Mouse (Mus musculus): ENCODE results near the gene Lyplal1. TPM values are rescaled to one million over a fixed set of nuclear protein-coding genes. Genes with fewer than 3 reads are reported as not detected.

The Lyplal1 gene
- 22.8 and 24.5 TPM in 2 replicates for total RNA-seq (2012; rRNA removed)

- Histone ChIP-seq H3K9ac (ENCODE audit: insufficient read depth, low read depth, low read length, poor library complexity, severe bottlenecking) (peak within 1 kb of the TSS; percentile 73), H3K4me3 (ENCODE audit: insufficient read depth in 1 of 2, low read depth in 1 of 2, low read length in 2 of 2, poor library complexity in 1 of 2, severe bottlenecking in 1 of 2) (peak within 1 kb of the TSS; percentile 72 to 96), H3K27ac (ENCODE audit: insufficient read depth, low read depth, low read length, poor library complexity, severe bottlenecking) (no peak within 1 kb of the TSS), H3K4me1 (ENCODE audit: control insufficient read depth in 2 of 2, insufficient read depth in 2 of 2, low read length in 2 of 2, poor library complexity in 1 of 2) (no peaks in the 10 kb centered on the region), H3K9me3 (ENCODE audit: control insufficient read depth, insufficient read depth, low read depth, low read length) (no peaks in the 10 kb centered on the region), H3K36me3 (ENCODE audit: control insufficient read depth, insufficient read depth, low read length, poor library complexity, severe bottlenecking) (no peaks in the 10 kb centered on the region)
- peak; percentile 79 for DNase-seq (ENCODE audit: low read depth, low spot score)
- TF ChIP-seq CHD2 (IDR thresholded peaks at IDR 0.05; ENCODE audit: low read depth, low read length) (no peak), MAFK (IDR thresholded peaks at IDR 0.05; ENCODE audit: insufficient read depth, low read depth, low read length) (0 out of 2 replicates have a peak, but pooled peaks have one; percentile 55)
- in situ Hi-C loops (cut with MboI; ENCODE audit: low sequenced_read_pairs in 2 of 2, unreplicated experiment in 2 of 2), result no loop called here
Observed at GRCm38 (mm10) chr1:186116701-186117488, at the start of gene Lyplal1. Lyplal1 (minus strand) TSS chr1:186117310.

- no peaks in the 10 kb centered on the region for H3K4me1 ChIP-seq (ENCODE audit: control insufficient read depth in 2 of 2, insufficient read depth in 2 of 2, low read length in 2 of 2, poor library complexity in 1 of 2)
- no peaks in the 10 kb centered on the region for H3K9me3 ChIP-seq (ENCODE audit: control insufficient read depth, insufficient read depth, low read depth, low read length)
- H3K36me3 ChIP-seq (ENCODE audit: control insufficient read depth, insufficient read depth, low read length, poor library complexity, severe bottlenecking), result no peaks in the 10 kb centered on the region
- no peak overlapping the region for H3K27ac ChIP-seq (ENCODE audit: insufficient read depth, low read depth, low read length, poor library complexity, severe bottlenecking)
- H3K9ac ChIP-seq (ENCODE audit: insufficient read depth, low read depth, low read length, poor library complexity, severe bottlenecking), result no peak overlapping the region
- no peak overlapping the region for H3K4me3 ChIP-seq (ENCODE audit: insufficient read depth in 1 of 2, low read depth in 1 of 2, low read length in 2 of 2, poor library complexity in 1 of 2, severe bottlenecking in 1 of 2)
- in situ Hi-C loops (cut with MboI; ENCODE audit: low sequenced_read_pairs in 2 of 2, unreplicated experiment in 2 of 2), result no loop called here
- no peak for DNase-seq (ENCODE audit: low read depth, low spot score)
- no peak for TF ChIP-seq ZNF384 (IDR thresholded peaks at IDR 0.05; ENCODE audit: low read depth, low read length)
- TF ChIP-seq MAFK (IDR thresholded peaks at IDR 0.05; ENCODE audit: insufficient read depth, low read depth, low read length), result no peak
- no peak for TF ChIP-seq ZC3H11A (IDR thresholded peaks at IDR 0.05; ENCODE audit: borderline replicate concordance, low read depth, low read length)
- TF ChIP-seq HCFC1 (IDR thresholded peaks at IDR 0.05; ENCODE audit: borderline replicate concordance, insufficient read depth, low read length), result no peak
- no peak for TF ChIP-seq CHD2 (IDR thresholded peaks at IDR 0.05; ENCODE audit: low read depth, low read length)
Observed at GRCm38 (mm10) chr1:186163616-186164015, 46.5 kb upstream of the Lyplal1 start.

GRCm38 (mm10) chr1:186163206-186163605 is 46.1 kb upstream of the Lyplal1 start:
- in situ Hi-C loops (cut with MboI; ENCODE audit: low sequenced_read_pairs in 2 of 2, unreplicated experiment in 2 of 2), result no loop called here
- Histone ChIP-seq H3K27ac (ENCODE audit: insufficient read depth, low read depth, low read length, poor library complexity, severe bottlenecking) (no peak overlapping the region), H3K4me3 (ENCODE audit: insufficient read depth in 1 of 2, low read depth in 1 of 2, low read length in 2 of 2, poor library complexity in 1 of 2, severe bottlenecking in 1 of 2) (no peak overlapping the region), H3K9ac (ENCODE audit: insufficient read depth, low read depth, low read length, poor library complexity, severe bottlenecking) (no peak overlapping the region), H3K9me3 (ENCODE audit: control insufficient read depth, insufficient read depth, low read depth, low read length) (no peaks in the 10 kb centered on the region), H3K4me1 (ENCODE audit: control insufficient read depth in 2 of 2, insufficient read depth in 2 of 2, low read length in 2 of 2, poor library complexity in 1 of 2) (no peaks in the 10 kb centered on the region), H3K36me3 (ENCODE audit: control insufficient read depth, insufficient read depth, low read length, poor library complexity, severe bottlenecking) (no peaks in the 10 kb centered on the region)
- TF ChIP-seq HCFC1 (IDR thresholded peaks at IDR 0.05; ENCODE audit: borderline replicate concordance, insufficient read depth, low read length) (no peak), CHD2 (IDR thresholded peaks at IDR 0.05; ENCODE audit: low read depth, low read length) (no peak), ZC3H11A (IDR thresholded peaks at IDR 0.05; ENCODE audit: borderline replicate concordance, low read depth, low read length) (no peak), ZNF384 (IDR thresholded peaks at IDR 0.05; ENCODE audit: low read depth, low read length) (no peak), MAFK (IDR thresholded peaks at IDR 0.05; ENCODE audit: insufficient read depth, low read depth, low read length) (no peak)
- DNase-seq (ENCODE audit: low read depth, low spot score), result no peak

- Histone ChIP-seq H3K4me1 (ENCODE audit: control insufficient read depth in 2 of 2, insufficient read depth in 2 of 2, low read length in 2 of 2, poor library complexity in 1 of 2) (no peaks in the 10 kb centered on the region), H3K4me3 (ENCODE audit: insufficient read depth in 1 of 2, low read depth in 1 of 2, low read length in 2 of 2, poor library complexity in 1 of 2, severe bottlenecking in 1 of 2) (no peak overlapping the region), H3K9ac (ENCODE audit: insufficient read depth, low read depth, low read length, poor library complexity, severe bottlenecking) (no peak overlapping the region), H3K36me3 (ENCODE audit: control insufficient read depth, insufficient read depth, low read length, poor library complexity, severe bottlenecking) (no peaks in the 10 kb centered on the region), H3K9me3 (ENCODE audit: control insufficient read depth, insufficient read depth, low read depth, low read length) (no peaks in the 10 kb centered on the region), H3K27ac (ENCODE audit: insufficient read depth, low read depth, low read length, poor library complexity, severe bottlenecking) (no peak overlapping the region)
- DNase-seq (ENCODE audit: low read depth, low spot score), result no peak
- in situ Hi-C loops (cut with MboI; ENCODE audit: low sequenced_read_pairs in 2 of 2, unreplicated experiment in 2 of 2), result no loop called here
- TF ChIP-seq HCFC1 (IDR thresholded peaks at IDR 0.05; ENCODE audit: borderline replicate concordance, insufficient read depth, low read length) (no peak), MAFK (IDR thresholded peaks at IDR 0.05; ENCODE audit: insufficient read depth, low read depth, low read length) (no peak), ZNF384 (IDR thresholded peaks at IDR 0.05; ENCODE audit: low read depth, low read length) (no peak), ZC3H11A (IDR thresholded peaks at IDR 0.05; ENCODE audit: borderline replicate concordance, low read depth, low read length) (no peak), CHD2 (IDR thresholded peaks at IDR 0.05; ENCODE audit: low read depth, low read length) (no peak)
Observed at GRCm38 (mm10) chr1:186150376-186150775, 33.3 kb upstream of the Lyplal1 start.
